Mouse (Mus musculus) lung, embryonic 14.5 days (tissue): ENCODE results near the gene Amigo1. TPM values are rescaled to one million over a fixed set of nuclear protein-coding genes. Genes with fewer than 3 reads are reported as not detected.
A peak's percentile ranks its signal among the peaks of the same experiment; 100 is the strongest.
"Not testable (repeated sequence)": the region's sequence is repeated elsewhere in the genome, so short reads cannot be mapped to it uniquely, and the experiment has no call there.

Experiments
- ATAC-seq: fragments of 200-750 bp; cut with Nextera tagmentation; 2 replicates; pipeline ENCODE4 v1.8.0; 2017; ENCODE audit warnings: mild to moderate bottlenecking, moderate TSS enrichment, moderate library complexity; ENCODE audit not compliant: insufficient read depth
- DNase-seq: peaks from one replicate; pipeline ENCODE4 v3.0.0-alpha.2; 2015
- H3K27ac ChIP-seq: fragments of 300-500 bp; sonication (generic); 2 replicates; pipeline ENCODE4 v1.5.1; 2014; ENCODE audit warnings: low read depth, mild to moderate bottlenecking, moderate library complexity
- H3K27me3 ChIP-seq: fragments of 300-500 bp; sonication (generic); 2 replicates; pipeline ENCODE4 v1.6.1; 2014; ENCODE audit warnings: low read length, control low read depth; ENCODE audit not compliant: insufficient read depth
- H3K36me3 ChIP-seq: fragments of 300-500 bp; sonication (generic); 2 replicates; pipeline ENCODE4 v1.6.1; 2014; ENCODE audit warnings: control low read depth; ENCODE audit not compliant: insufficient read depth
- H3K4me1 ChIP-seq: fragments of 300-500 bp; sonication (generic); 2 replicates; pipeline ENCODE4 v1.6.1; 2014; ENCODE audit warnings: antibody characterized with exemption, control low read depth; ENCODE audit not compliant: insufficient read depth
- H3K4me2 ChIP-seq: fragments of 300-500 bp; sonication (generic); 2 replicates; pipeline ENCODE4 v1.6.1; 2014; ENCODE audit warnings: mild to moderate bottlenecking
- H3K4me3 ChIP-seq: fragments of 300-500 bp; sonication (generic); 2 replicates; pipeline ENCODE4 v1.5.1; 2014; ENCODE audit warnings: low read depth, low read length
- H3K9ac ChIP-seq: fragments of 300-500 bp; sonication (generic); 2 replicates; pipeline ENCODE4 v1.6.1; 2014
- H3K9me3 ChIP-seq: fragments of 300-500 bp; sonication (generic); 2 replicates; pipeline ENCODE4 v1.6.1; 2016; ENCODE audit warnings: low read depth, low read length, control low read depth
- CTCF ChIP-seq: IDR thresholded peaks from 2 replicates; pipeline ENCODE4 v1.5.1; 2016; ENCODE audit warnings: antibody characterized with exemption, low read depth
- WGBS: fragments of 180-500 bp; shearing (Covaris S2); extraction: QIAGEN DNeasy Blood & Tissue Kit; methylation state at CpG from one replicate; pipeline ENCODE4 v1.1.7; 2014; 5-methylcytosine and 5-hydroxymethylcytosine counted together
- polyA plus RNA-seq: library from polyadenylated mRNA; unstranded; fragments of >200 nt; fragmentation: Nextera tagmentation; extraction: Ambion mirVana; gene quantifications from 2 replicates; pipeline ENCODE4 v1.2.1, GENCODE M21; 2014

Gene Amigo1
- polyA plus RNA-seq, 1 experiment from 2014 or later = 2.1 TPM

GRCm38 (mm10) chr3:108226558-108227350 is 40.6 kb downstream of the Amigo1 start, which contains the start of gene Sypl2:
TSS of gene Sypl2 (minus strand) at chr3:108226648.
- no peak for TF ChIP-seq CTCF
- H3K27me3 ChIP-seq = peaks cover 40% of the 10 kb centered on the region
- peak within 1 kb of the TSS; percentile 45 for H3K4me3 ChIP-seq
- ATAC-seq (peak; percentile 74), DNase-seq (peak; percentile 74)
- H3K4me2 ChIP-seq = peak within 1 kb of the TSS; percentile 75
- H3K4me1 ChIP-seq = no peaks in the 10 kb centered on the region
- H3K9ac ChIP-seq = peak within 1 kb of the TSS; percentile 48
- no peaks in the 10 kb centered on the region for H3K36me3 ChIP-seq
- H3K9me3 ChIP-seq = no peaks in the 10 kb centered on the region
- no peak within 1 kb of the TSS for H3K27ac ChIP-seq
- 5% methylated on average over 44 of the region's 44 CpGs for WGBS

- H3K4me2 ChIP-seq = peak overlapping the region; percentile 75
- no peaks in the 10 kb centered on the region for H3K4me1 ChIP-seq
- H3K36me3 ChIP-seq = no peaks in the 10 kb centered on the region
- H3K4me3 ChIP-seq = no peak overlapping the region
- peaks cover 40% of the 10 kb centered on the region for H3K27me3 ChIP-seq
- TF ChIP-seq CTCF = no peak
- H3K27ac ChIP-seq = no peak overlapping the region
- DNase-seq (no peak), ATAC-seq (no peak)
- no peak overlapping the region for H3K9ac ChIP-seq
- no peaks in the 10 kb centered on the region for H3K9me3 ChIP-seq
- 74% methylated on average over 2 of the region's 2 CpGs for WGBS
Measured at GRCm38 (mm10) chr3:108227521-108227920, 41.4 kb downstream of the Amigo1 start.

DNA sequence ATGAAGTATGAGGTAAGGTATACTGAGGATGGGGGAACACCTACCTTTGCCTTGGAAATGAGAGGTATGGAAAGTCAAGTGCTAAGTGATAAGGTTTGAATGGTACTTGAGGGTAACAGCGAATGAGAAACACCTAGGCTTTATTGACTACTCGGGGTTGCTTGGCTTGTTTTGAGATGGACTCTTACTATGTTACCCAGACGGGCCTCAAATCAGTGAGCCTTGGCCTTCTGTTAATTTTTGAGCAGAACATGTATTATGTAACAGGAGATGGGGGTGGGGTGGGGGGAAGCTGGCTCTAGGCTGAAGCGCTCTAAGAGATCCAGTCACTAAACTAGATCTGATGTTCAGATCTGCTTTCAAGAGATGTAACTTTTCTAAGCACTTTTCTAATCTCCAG is 45.5 kb downstream of the Amigo1 start:
- no peak for DNase-seq
- ATAC-seq = no peak
- no peak overlapping the region for H3K27ac ChIP-seq
- no peak overlapping the region for H3K4me3 ChIP-seq
- TF ChIP-seq CTCF = no peak
- H3K4me2 ChIP-seq = no peak overlapping the region
- H3K27me3 ChIP-seq = peaks cover 11% of the 10 kb centered on the region
- H3K4me1 ChIP-seq = no peaks in the 10 kb centered on the region
- WGBS = 64% methylated on average over 4 of the region's 4 CpGs
- no peaks in the 10 kb centered on the region for H3K9me3 ChIP-seq
- no peaks in the 10 kb centered on the region for H3K36me3 ChIP-seq
- H3K9ac ChIP-seq = no peak overlapping the region

DNA sequence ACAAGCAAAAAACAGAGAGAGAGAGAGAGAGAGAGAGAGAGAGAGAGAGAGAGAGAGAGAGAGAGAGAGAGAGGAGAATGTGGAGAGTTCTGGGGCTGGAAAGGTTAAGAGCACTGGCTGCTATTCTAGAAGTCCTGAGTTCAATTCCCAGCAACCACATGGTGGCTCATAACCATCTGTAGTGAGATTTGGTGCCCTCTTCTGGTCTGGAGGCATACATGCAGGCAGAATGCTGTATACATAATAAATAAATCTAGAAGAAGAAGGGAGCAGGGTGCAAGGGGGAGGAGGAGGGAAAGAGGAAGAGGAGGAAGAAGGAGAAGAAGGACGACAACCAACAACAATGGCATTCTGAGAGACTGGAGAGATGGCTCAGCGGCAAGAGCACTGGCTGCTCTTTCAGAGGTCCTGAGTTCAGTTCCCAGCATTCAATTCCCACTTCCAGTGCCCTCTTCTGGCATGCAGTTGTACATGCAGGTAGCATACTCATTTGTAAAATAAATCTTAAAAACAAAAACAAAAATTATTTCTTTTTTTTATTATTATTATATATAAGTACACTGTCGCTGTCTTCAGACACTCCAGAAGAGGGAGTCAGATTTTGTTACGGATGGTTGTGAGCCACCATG is 51.5 kb downstream of the Amigo1 start:
- not testable (repeated sequence) for DNase-seq, H3K4me3 ChIP-seq, H3K9ac ChIP-seq, H3K27ac ChIP-seq, ATAC-seq, H3K36me3 ChIP-seq, H3K4me2 ChIP-seq, H3K4me1 ChIP-seq, H3K9me3 ChIP-seq, H3K27me3 ChIP-seq
- TF ChIP-seq CTCF = peak; percentile 36; the same call in 1 of the 2 replicates
- 82% methylated on average over 4 of the region's 4 CpGs for WGBS

GRCm38 (mm10) chr3:108241243-108241839 is 55.2 kb downstream of the Amigo1 start:
- H3K9ac ChIP-seq = no peak overlapping the region
- H3K27me3 ChIP-seq = no peaks in the 10 kb centered on the region
- H3K36me3 ChIP-seq = no peaks in the 10 kb centered on the region
- DNase-seq = no peak
- H3K4me1 ChIP-seq = no peaks in the 10 kb centered on the region
- no peak overlapping the region for H3K27ac ChIP-seq
- no peak overlapping the region for H3K4me2 ChIP-seq
- no peak for ATAC-seq
- TF ChIP-seq CTCF = no peak
- H3K4me3 ChIP-seq = no peak overlapping the region
- H3K9me3 ChIP-seq = no peaks in the 10 kb centered on the region
- WGBS = 81% methylated on average over 3 of the region's 3 CpGs

Other genes starting within 250 kb of the Amigo1 start
- 2.2 and 2.9 TPM in 2 replicates for gene Gstm6, start 242.6 kb upstream of the Amigo1 start, polyA plus RNA-seq
- 0.18 and 0.31 TPM in 2 replicates for gene Gstm3, start 217.1 kb upstream of the Amigo1 start, polyA plus RNA-seq
- 103 and 116 TPM in 2 replicates for gene Gstm2, start 199.9 kb upstream of the Amigo1 start, polyA plus RNA-seq
- 38.1 and 42.5 TPM in 2 replicates for gene Gstm1, start 168.4 kb upstream of the Amigo1 start, polyA plus RNA-seq
- gene Gstm4, start 141.4 kb upstream of the Amigo1 start, polyA plus RNA-seq = 16.0 and 16.8 TPM in 2 replicates
- gene Ampd2, start 99.7 kb upstream of the Amigo1 start, polyA plus RNA-seq = 31.4 and 37.4 TPM in 2 replicates
- 0.50 and 0.97 TPM in 2 replicates for gene Gnat2, start 93.5 kb upstream of the Amigo1 start, polyA plus RNA-seq
- 172 and 178 TPM in 2 replicates for gene Gnai3, start 40.2 kb upstream of the Amigo1 start, polyA plus RNA-seq
- 0.11 TPM in 1 of 2 replicates, not detected in the other for gene Gpr61, start 31.5 kb upstream of the Amigo1 start, polyA plus RNA-seq
- gene Cyb561d1, start 14.9 kb downstream of the Amigo1 start, polyA plus RNA-seq = 2.0 TPM in 2 replicates
- 14.0 and 18.1 TPM in 2 replicates for gene Atxn7l2, start 24.6 kb downstream of the Amigo1 start, polyA plus RNA-seq
- 0.54 and 0.96 TPM in 2 replicates for gene Sypl2, start 40.3 kb downstream of the Amigo1 start, polyA plus RNA-seq
- gene Psma5, start 70.6 kb downstream of the Amigo1 start, polyA plus RNA-seq = 320 and 323 TPM in 2 replicates
- 32.7 and 33.2 TPM in 2 replicates for gene Sort1, start 97.7 kb downstream of the Amigo1 start, polyA plus RNA-seq
- gene Mybphl, start 178.6 kb downstream of the Amigo1 start, polyA plus RNA-seq = 0.75 and 4.7 TPM in 2 replicates
- 76.5 and 79.7 TPM in 2 replicates for gene Psrc1, start 197.5 kb downstream of the Amigo1 start, polyA plus RNA-seq
- gene Celsr2, start 229.2 kb downstream of the Amigo1 start, polyA plus RNA-seq = 8.3 and 9.4 TPM in 2 replicates